Mouse (Mus musculus) heart, postnatal 0 days (tissue): ENCODE measurements around the gene Fgfr2. TPM values are rescaled to one million over a fixed set of nuclear protein-coding genes. Genes with fewer than 3 reads are reported as not detected.

Source experiments
- ATAC-seq: fragments of 200-750 bp; cut with Nextera tagmentation; 2 replicates; pipeline ENCODE4 v1.8.0; 2017; ENCODE audit warnings: low read depth, moderate number of reproducible peaks, moderate library complexity; ENCODE audit not compliant: insufficient read depth
- DNase-seq: peaks from one replicate; pipeline ENCODE4 v3.0.0-alpha.2; 2016; ENCODE audit warnings: low spot score
- H3K27ac ChIP-seq: fragments of 300-500 bp; sonication (generic); 2 replicates; pipeline ENCODE4 v1.5.1; 2014; ENCODE audit warnings: low read depth, mild to moderate bottlenecking
- H3K27me3 ChIP-seq: fragments of 300-500 bp; sonication (generic); 2 replicates; pipeline ENCODE4 v1.6.1; 2014; ENCODE audit warnings: low read length, mixed read lengths; ENCODE audit not compliant: control insufficient read depth, insufficient read depth
- H3K36me3 ChIP-seq: fragments of 300-500 bp; sonication (generic); replicated peaks from 2 replicates; pipeline ENCODE4 v1.6.1; 2014; ENCODE audit warnings: low read length, mixed read lengths; ENCODE audit not compliant: control insufficient read depth, insufficient read depth
- H3K4me1 ChIP-seq: fragments of 300-500 bp; sonication (generic); 2 replicates; pipeline ENCODE4 v1.6.1; 2014; ENCODE audit warnings: antibody characterized with exemption; ENCODE audit not compliant: control insufficient read depth, insufficient read depth
- H3K4me2 ChIP-seq: fragments of 300-500 bp; sonication (generic); 2 replicates; pipeline ENCODE4 v1.6.1; 2014; ENCODE audit warnings: low read depth, mild to moderate bottlenecking, low read length, moderate library complexity
- H3K4me3 ChIP-seq: fragments of 300-500 bp; sonication (generic); 2 replicates; pipeline ENCODE4 v1.5.1; 2014; ENCODE audit warnings: low read depth, low read length
- H3K9ac ChIP-seq: fragments of 300-500 bp; sonication (generic); replicated peaks from 2 replicates; pipeline ENCODE4 v1.6.1; 2014; ENCODE audit warnings: low read depth, low read length, mixed read lengths
- H3K9me3 ChIP-seq: fragments of 300-500 bp; sonication (generic); replicated peaks from 2 replicates; pipeline ENCODE4 v1.6.1; 2016; ENCODE audit warnings: low read length; ENCODE audit not compliant: control insufficient read depth
- CTCF ChIP-seq: IDR thresholded peaks from 2 replicates; pipeline ENCODE4 v1.5.1; 2016; ENCODE audit warnings: antibody characterized with exemption, control low read depth, low read depth
- EP300 ChIP-seq: IDR thresholded peaks from 2 replicates; pipeline ENCODE4 v1.6.1; 2016; ENCODE audit warnings: antibody characterized with exemption, low read depth
- WGBS: fragments of 180-500 bp; shearing (Covaris S2); extraction: QIAGEN DNeasy Blood & Tissue Kit; methylation state at CpG from one replicate; pipeline ENCODE4 v1.1.7; 2014; 5-methylcytosine and 5-hydroxymethylcytosine counted together
- polyA plus RNA-seq: library from polyadenylated mRNA; unstranded; fragments of >200 nt; fragmentation: Nextera tagmentation; extraction: Ambion mirVana; gene quantifications from 2 replicates; pipeline ENCODE4 v1.2.1, GENCODE M21; 2015
- total RNA-seq: library from RNA; depleted of rRNA; stranded (reverse); fragments of >200 nt; gene quantifications from 2 replicates; pipeline ENCODE4 v1.2.3, GENCODE M21; 2014; ENCODE audit warnings: low replicate concordance

Fgfr2 gene
- total and polyA plus RNA-seq, 2 experiments from 2014 or later, result 3.8 to 11.5 TPM

GRCm38 (mm10) chr7:132179049-132179448, 944.1 kb downstream of the Fgfr2 start:
- no peak overlapping the region for H3K4me3 ChIP-seq
- no peak overlapping the region for H3K27ac ChIP-seq
- no peaks in the 10 kb centered on the region for H3K9me3 ChIP-seq
- no peaks in the 10 kb centered on the region for H3K27me3 ChIP-seq
- no peak for TF ChIP-seq CTCF
- no peak for TF ChIP-seq EP300
- H3K4me2 ChIP-seq, result no peak overlapping the region
- no peak for ATAC-seq
- DNase-seq, result no peak
- no peaks in the 10 kb centered on the region for H3K36me3 ChIP-seq
- no peaks in the 10 kb centered on the region for H3K4me1 ChIP-seq
- WGBS, result 38% methylated on average over 1 of the region's 1 CpGs
- H3K9ac ChIP-seq, result no peak overlapping the region

- Histone ChIP-seq H3K27ac (no peak overlapping the region), H3K4me2 (no peak overlapping the region), H3K9ac (no peak overlapping the region), H3K9me3 (no peaks in the 10 kb centered on the region), H3K36me3 (no peaks in the 10 kb centered on the region), H3K4me3 (no peak overlapping the region), H3K27me3 (no peaks in the 10 kb centered on the region), H3K4me1 (no peaks in the 10 kb centered on the region)
- TF ChIP-seq CTCF (no peak), EP300 (no peak)
- DNase-seq (no peak), ATAC-seq (no peak)
- 65% methylated on average over 5 of the region's 5 CpGs for WGBS
Measured at GRCm38 (mm10) chr7:132174787-132175186, 948.4 kb downstream of the Fgfr2 start.

GRCm38 (mm10) chr7:132174296-132174695, 948.9 kb downstream of the Fgfr2 start:
- ATAC-seq, result no peak
- WGBS, result 57% methylated on average over 2 of the region's 2 CpGs
- H3K36me3 ChIP-seq, result no peaks in the 10 kb centered on the region

GRCm38 (mm10) chr7:132172220-132172619, 950.9 kb downstream of the Fgfr2 start:
- H3K4me3 ChIP-seq, result no peak overlapping the region
- H3K9ac ChIP-seq, result no peak overlapping the region
- H3K4me1 ChIP-seq, result no peaks in the 10 kb centered on the region
- H3K4me2 ChIP-seq, result no peak overlapping the region
- H3K9me3 ChIP-seq, result no peaks in the 10 kb centered on the region
- H3K27ac ChIP-seq, result no peak overlapping the region
- no peaks in the 10 kb centered on the region for H3K27me3 ChIP-seq
- ATAC-seq, result no peak
- no peak for DNase-seq
- no peaks in the 10 kb centered on the region for H3K36me3 ChIP-seq
- no peak for TF ChIP-seq CTCF
- TF ChIP-seq EP300, result no peak
- 72% methylated on average over 5 of the region's 5 CpGs for WGBS

More at GRCm38 (mm10) chr7:132174296-132174695, 948.9 kb downstream of the Fgfr2 start:
- Histone ChIP-seq H3K9ac (no peak overlapping the region), H3K4me1 (no peaks in the 10 kb centered on the region), H3K27me3 (no peaks in the 10 kb centered on the region), H3K4me2 (no peak overlapping the region), H3K9me3 (no peaks in the 10 kb centered on the region), H3K4me3 (no peak overlapping the region), H3K27ac (no peak overlapping the region)
- TF ChIP-seq CTCF (no peak), EP300 (no peak)
- no peak for DNase-seq

GRCm38 (mm10) chr7:132171716-132172115, 951.4 kb downstream of the Fgfr2 start:
- Histone ChIP-seq H3K4me1 (no peaks in the 10 kb centered on the region), H3K27ac (no peak overlapping the region), H3K9ac (no peak overlapping the region), H3K9me3 (no peaks in the 10 kb centered on the region), H3K4me2 (no peak overlapping the region), H3K36me3 (no peaks in the 10 kb centered on the region), H3K4me3 (no peak overlapping the region), H3K27me3 (no peaks in the 10 kb centered on the region)
- 58% methylated on average over 5 of the region's 5 CpGs for WGBS
- no peak for TF ChIP-seq EP300
- no peak for TF ChIP-seq CTCF
- ATAC-seq, result no peak
- DNase-seq, result no peak

GRCm38 (mm10) chr7:132169419-132170169, 953.6 kb downstream of the Fgfr2 start:
- Histone ChIP-seq H3K4me1 (no peaks in the 10 kb centered on the region), H3K9ac (no peak overlapping the region), H3K36me3 (no peaks in the 10 kb centered on the region), H3K27me3 (no peaks in the 10 kb centered on the region), H3K27ac (no peak overlapping the region), H3K9me3 (no peaks in the 10 kb centered on the region), H3K4me2 (no peak overlapping the region), H3K4me3 (no peak overlapping the region)
- ATAC-seq, result no peak
- DNase-seq, result no peak
- 54% methylated on average over 7 of the region's 7 CpGs for WGBS
- no peak for TF ChIP-seq CTCF
- TF ChIP-seq EP300, result no peak
